In the genomic region with DNA sequence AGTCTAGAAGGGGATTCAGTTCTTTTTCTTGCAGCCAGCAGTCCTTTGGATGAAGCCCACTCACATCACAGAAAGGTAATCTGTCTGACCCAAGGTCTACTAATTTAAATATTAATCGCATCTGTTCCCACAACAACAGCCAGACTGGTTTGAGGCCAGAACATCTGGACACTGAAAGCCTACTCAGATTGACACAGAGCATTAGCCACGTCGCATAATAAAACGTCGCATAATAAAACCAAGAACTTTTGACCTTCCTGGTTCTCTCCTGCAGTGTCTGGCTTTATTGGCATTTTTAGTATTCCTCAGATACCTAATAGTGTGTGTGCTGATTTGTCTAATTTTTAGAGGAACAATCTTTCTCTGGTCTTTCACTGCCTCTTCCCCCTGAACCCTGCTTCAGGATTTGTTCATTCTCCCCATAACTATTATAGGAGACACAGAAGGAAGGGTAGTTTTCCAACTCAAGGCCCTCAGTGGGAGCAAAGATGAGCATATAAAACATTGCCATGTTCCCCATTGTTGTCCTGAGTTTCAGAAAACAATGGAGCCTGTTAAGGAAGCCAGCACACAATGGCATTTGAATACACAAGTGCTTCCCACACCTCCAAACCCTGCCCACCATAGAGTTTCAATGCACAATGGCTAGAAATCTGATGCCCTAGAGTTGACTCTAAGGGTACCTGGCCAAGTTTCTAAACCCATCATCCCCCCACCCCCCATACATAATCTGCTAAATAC, we compare ENCODE assay signal across 18 mouse cellular contexts.
DNase-seq lines count a peak whose midpoint lies in the region; ATAC-seq and TF ChIP-seq lines count a peak whose summit lies in the region.
"Had no signal": no experiment of that assay in that cellular context is flagged by ENCODE, and none has a peak within 500 bp of the region (broad histone marks: within the 10 kb centered on the region; RNA-seq: fewer than 3 reads in every experiment).

No protein-coding gene starts in this region.

- no peak for TF ChIP-seq EP300 in ES-Bruce4 (IDR thresholded peaks at IDR 0.05; ENCODE audit: insufficient read depth, low read depth, low read length)

- H3K36me3 ChIP-seq in intestine, embryonic 15.5 days = no peaks in the 10 kb centered on the region
- H3K36me3 ChIP-seq in intestine, postnatal 0 days (ENCODE audit: control insufficient read depth, insufficient read depth) = no peaks in the 10 kb centered on the region
- H3K36me3 ChIP-seq in ES-Bruce4 (ENCODE audit: control insufficient read depth, insufficient read depth, low read length, poor library complexity, severe bottlenecking) = no peaks in the 10 kb centered on the region
- no peaks in the 10 kb centered on the region for H3K36me3 ChIP-seq in intestine, embryonic 16.5 days (ENCODE audit: control insufficient read depth, insufficient read depth, low read length)
- no peaks in the 10 kb centered on the region for H3K36me3 ChIP-seq in kidney, adult 2 months (ENCODE audit: control insufficient read depth, insufficient read depth, low read length)
- H3K36me3 ChIP-seq: embryonic facial prominence, embryonic 15.5 days; stomach, embryonic 15.5 days had no signal

- no peaks in the 10 kb centered on the region for H3K9me3 ChIP-seq in intestine, embryonic 15.5 days
- H3K9me3 ChIP-seq in intestine, postnatal 0 days (ENCODE audit: control insufficient read depth) = no peaks in the 10 kb centered on the region
- H3K9me3 ChIP-seq in ES-Bruce4 (replicated peaks; ENCODE audit: control insufficient read depth, insufficient read depth, low read length, poor library complexity, severe bottlenecking) = no peaks in the 10 kb centered on the region
- H3K9me3 ChIP-seq in intestine, embryonic 16.5 days (ENCODE audit: control insufficient read depth, low read length) = no peaks in the 10 kb centered on the region
- H3K9me3 ChIP-seq: embryonic facial prominence, embryonic 15.5 days; stomach, embryonic 15.5 days had no signal

- no peak overlapping the region for H3K27ac ChIP-seq in intestine, embryonic 15.5 days
- no peak overlapping the region for H3K27ac ChIP-seq in intestine, postnatal 0 days (ENCODE audit: low read depth, low read length)
- peak overlapping the region; percentile 54 for H3K27ac ChIP-seq in ES-Bruce4 (ENCODE audit: insufficient read depth, low read length)
- no peak overlapping the region for H3K27ac ChIP-seq in intestine, embryonic 16.5 days (ENCODE audit: low read length)
- H3K27ac ChIP-seq in kidney, adult 2 months (ENCODE audit: insufficient read depth, low read depth, low read length) = no peak overlapping the region
- H3K27ac ChIP-seq: embryonic facial prominence, embryonic 15.5 days; stomach, embryonic 15.5 days had no signal

- DNase-seq in embryo, embryonic 11 days = peak; percentile 28
- no peak for DNase-seq in embryo, embryonic 10 days (ENCODE audit: low spot score)
- DNase-seq in kidney, adult 2 months = no peak
- DNase-seq: cerebellum, adult 8-10 months; heart, adult 18-20 months; heart, postnatal 36 days; liver, postnatal 0 days; lung, postnatal 10 days; thymus, adult 18-20 months; thymus, postnatal 4 days had no signal

- H3K4me2 ChIP-seq in intestine, embryonic 15.5 days (replicated peaks) = no peak overlapping the region
- H3K4me2 ChIP-seq in intestine, postnatal 0 days (replicated peaks; ENCODE audit: low read depth) = no peak overlapping the region
- H3K4me2 ChIP-seq in intestine, embryonic 16.5 days (ENCODE audit: low read depth, low read length) = no peak overlapping the region
- H3K4me2 ChIP-seq: embryonic facial prominence, embryonic 15.5 days; stomach, embryonic 15.5 days had no signal

- H3K4me1 ChIP-seq in intestine, embryonic 15.5 days (replicated peaks) = no peaks in the 10 kb centered on the region
- H3K4me1 ChIP-seq in intestine, postnatal 0 days (replicated peaks; ENCODE audit: control insufficient read depth, insufficient read depth, low read length) = no peaks in the 10 kb centered on the region
- H3K4me1 ChIP-seq in ES-Bruce4 (ENCODE audit: control insufficient read depth, insufficient read depth, low read length) = no peaks in the 10 kb centered on the region
- H3K4me1 ChIP-seq in intestine, embryonic 16.5 days (ENCODE audit: control insufficient read depth, insufficient read depth, low read length) = peaks cover under 1% of the 10 kb centered on the region; the same call in 1 of the 2 replicates
- no peaks in the 10 kb centered on the region for H3K4me1 ChIP-seq in kidney, adult 2 months (ENCODE audit: control insufficient read depth, insufficient read depth, low read length)
- H3K4me1 ChIP-seq: stomach, embryonic 15.5 days had no signal

- ATAC-seq in intestine, embryonic 15.5 days = peak; percentile 58
- ATAC-seq in intestine, postnatal 0 days = no peak
- peak; percentile 48 for ATAC-seq in intestine, embryonic 16.5 days
- ATAC-seq in megakaryocyte-erythroid progenitor cell, adult 5-6 weeks (replicated peaks; ENCODE audit: low FRiP score, low TSS enrichment, poor library complexity, severe bottlenecking) = no peak
- ATAC-seq: forebrain, embryonic 16.5 days; liver, postnatal 0 days had no signal

- no peaks in the 10 kb centered on the region for H3K27me3 ChIP-seq in intestine, embryonic 15.5 days (replicated peaks)
- no peaks in the 10 kb centered on the region for H3K27me3 ChIP-seq in intestine, postnatal 0 days (replicated peaks; ENCODE audit: control insufficient read depth, insufficient read depth, low read length)
- H3K27me3 ChIP-seq in ES-Bruce4 (ENCODE audit: control insufficient read depth, insufficient read depth, low read length, poor library complexity, severe bottlenecking) = no peaks in the 10 kb centered on the region
- H3K27me3 ChIP-seq in intestine, embryonic 16.5 days (replicated peaks; ENCODE audit: control insufficient read depth, insufficient read depth, low read length) = no peaks in the 10 kb centered on the region
- no peaks in the 10 kb centered on the region for H3K27me3 ChIP-seq in kidney, adult 2 months (replicated peaks; ENCODE audit: control insufficient read depth, insufficient read depth, low read length)
- H3K27me3 ChIP-seq: embryonic facial prominence, embryonic 15.5 days; stomach, embryonic 15.5 days had no signal

- no peak for TF ChIP-seq CTCF in intestine, postnatal 0 days (IDR thresholded peaks at IDR 0.05; ENCODE audit: low read depth)
- no peak for TF ChIP-seq CTCF in ES-Bruce4 (IDR thresholded peaks at IDR 0.05; ENCODE audit: low read depth, low read length)
- TF ChIP-seq CTCF in kidney, adult 2 months (conservative IDR thresholded peaks at IDR 0.05; ENCODE audit: insufficient read depth, insufficient read length, low read depth, low read length) = no peak

- WGBS in intestine, embryonic 15.5 days = 37% methylated on average over 5 of the region's 5 CpGs
- WGBS in intestine, postnatal 0 days = 24% methylated on average over 5 of the region's 5 CpGs
- WGBS in intestine, embryonic 16.5 days = 37% methylated on average over 5 of the region's 5 CpGs
- WGBS in kidney, adult 2 months = 34% methylated on average over 5 of the region's 5 CpGs

- no peak overlapping the region for H3K4me3 ChIP-seq in intestine, embryonic 15.5 days (replicated peaks)
- H3K4me3 ChIP-seq in intestine, postnatal 0 days (ENCODE audit: low read depth, low read length) = no peak overlapping the region
- H3K4me3 ChIP-seq in ES-Bruce4 (ENCODE audit: low read depth, low read length) = no peak overlapping the region
- H3K4me3 ChIP-seq in intestine, embryonic 16.5 days (ENCODE audit: low read length) = no peak overlapping the region
- no peak overlapping the region for H3K4me3 ChIP-seq in kidney, adult 2 months (ENCODE audit: insufficient read depth, low read depth, low read length)
- H3K4me3 ChIP-seq: embryonic facial prominence, embryonic 15.5 days; stomach, embryonic 15.5 days had no signal

- TF ChIP-seq POLR2A in ES-Bruce4 (IDR thresholded peaks at IDR 0.05; ENCODE audit: insufficient read depth, low read length) = no peak
- TF ChIP-seq POLR2A in kidney, adult 2 months (IDR thresholded peaks at IDR 0.05; ENCODE audit: low read depth, low read length) = no peak

- no peak overlapping the region for H3K9ac ChIP-seq in intestine, embryonic 15.5 days
- H3K9ac ChIP-seq in intestine, postnatal 0 days (ENCODE audit: low read depth, low read length) = no peak overlapping the region
- no peak overlapping the region for H3K9ac ChIP-seq in ES-Bruce4 (ENCODE audit: low read depth, poor library complexity, severe bottlenecking)
- H3K9ac ChIP-seq in intestine, embryonic 16.5 days (ENCODE audit: low read depth, low read length) = no peak overlapping the region
- H3K9ac ChIP-seq: embryonic facial prominence, embryonic 15.5 days; liver, postnatal 0 days; stomach, embryonic 15.5 days had no signal

Comparison
In these comparisons a context has a peak if more than half of its experiments do, and no peak if none do; other contexts are left out.
1. ATAC-seq: peak in intestine, embryonic 15.5 days (single experiment) and intestine, embryonic 16.5 days (single experiment); none in intestine, postnatal 0 days (single experiment) and megakaryocyte-erythroid progenitor cell, adult 5-6 weeks (single experiment).